Mouse (Mus musculus): ENCODE measurements around the gene Hipk2.

DNA sequence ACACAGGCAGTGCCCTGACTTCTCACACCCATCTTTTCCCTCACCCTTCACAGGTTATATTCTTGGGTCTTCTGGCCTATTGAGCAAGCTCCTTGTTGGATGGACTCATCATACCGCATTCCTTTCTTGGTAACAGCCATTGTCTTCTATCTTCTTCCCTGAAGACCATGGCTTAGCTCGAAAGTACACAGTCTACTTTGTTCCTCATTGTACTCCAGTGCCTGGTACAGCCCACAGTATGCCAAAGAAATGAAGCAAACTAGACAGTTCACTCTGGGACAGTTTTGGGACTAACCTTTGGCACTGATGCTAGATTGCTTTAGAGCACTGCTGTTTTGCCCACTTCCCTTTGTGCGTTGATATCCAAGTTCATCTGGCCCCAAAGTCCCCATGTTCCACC, 133.5 kb downstream of the Hipk2 start:
- TF ChIP-seq POLR2A (IDR thresholded peaks at IDR 0.05; ENCODE audit: low read depth, low read length) = no peak
- no peak for TF ChIP-seq CTCF (IDR thresholded peaks at IDR 0.05; ENCODE audit: extremely low read depth, insufficient read depth, insufficient read length, insufficient replicate concordance)
